Mouse (Mus musculus): ENCODE measurements around the gene Glrb. TPM values are rescaled to one million over a fixed set of nuclear protein-coding genes. Genes with fewer than 3 reads are reported as not detected.

The Glrb gene
- polyA plus RNA-seq (2017; shearing (Covaris generic)), result not detected

GRCm38 (mm10) chr3:80913111-80913778 is at the start of gene Glrb:
Gene Glrb (minus strand): TSS chr3:80913660.

DNA sequence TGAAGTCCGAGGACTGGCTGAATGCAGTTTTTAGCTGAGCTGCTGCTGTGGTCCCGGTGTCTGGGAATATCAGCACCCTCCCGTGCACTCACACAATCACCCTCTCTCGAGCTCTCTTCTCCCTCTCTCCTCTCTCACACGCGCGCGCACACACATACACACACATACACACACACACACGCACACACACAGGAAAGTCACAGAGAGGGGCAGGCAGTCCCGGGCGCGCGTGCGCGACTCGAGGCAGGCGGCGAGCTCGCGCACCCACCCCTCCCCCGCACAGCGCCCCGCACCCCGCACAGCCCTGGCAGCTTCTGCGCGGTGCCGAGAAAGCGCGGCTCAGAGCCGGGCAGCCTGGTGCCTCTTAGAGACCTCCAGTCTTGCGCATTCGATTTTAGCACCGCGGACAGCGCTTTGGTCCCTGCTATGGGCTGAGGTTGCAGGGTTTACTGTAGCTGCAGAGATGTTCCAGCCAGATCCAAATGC is 110.8 kb downstream of the Glrb start, which contains the start of gene Gria2:
Gria2 (minus strand) TSS at position 240 of the 486 bp plus-strand sequence.

Other genes starting within 250 kb of the Glrb start
- gene Gria2, start 110.8 kb downstream of the Glrb start, polyA plus RNA-seq (2017; shearing (Covaris generic)), result 0.12 TPM
- not detected for gene Pdgfc, start 122.8 kb upstream of the Glrb start, polyA plus RNA-seq (2017; shearing (Covaris generic))